Mouse (Mus musculus): ENCODE measurements around the gene Grrp1.

The Grrp1 gene

DNA sequence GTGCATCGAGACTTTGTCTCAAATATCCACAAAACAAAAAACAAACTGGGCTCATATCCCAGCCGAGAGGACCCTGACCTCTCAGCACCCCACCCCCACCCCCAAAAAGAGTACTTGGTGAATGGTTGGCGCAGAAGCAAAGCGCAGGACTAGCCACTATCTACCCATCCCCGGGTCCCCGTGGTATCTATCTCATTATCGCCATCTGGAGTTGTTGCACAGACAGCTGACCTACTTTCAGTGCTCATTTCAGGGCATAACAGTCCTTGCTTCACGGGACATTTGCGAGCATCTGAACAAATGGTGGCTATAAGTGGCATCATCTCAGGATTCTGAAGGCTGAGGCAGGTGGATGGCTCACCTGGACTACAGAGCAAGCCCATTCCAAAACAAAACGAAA, 15.2 kb downstream of the Grrp1 start:
- no peak for DNase-seq

DNA sequence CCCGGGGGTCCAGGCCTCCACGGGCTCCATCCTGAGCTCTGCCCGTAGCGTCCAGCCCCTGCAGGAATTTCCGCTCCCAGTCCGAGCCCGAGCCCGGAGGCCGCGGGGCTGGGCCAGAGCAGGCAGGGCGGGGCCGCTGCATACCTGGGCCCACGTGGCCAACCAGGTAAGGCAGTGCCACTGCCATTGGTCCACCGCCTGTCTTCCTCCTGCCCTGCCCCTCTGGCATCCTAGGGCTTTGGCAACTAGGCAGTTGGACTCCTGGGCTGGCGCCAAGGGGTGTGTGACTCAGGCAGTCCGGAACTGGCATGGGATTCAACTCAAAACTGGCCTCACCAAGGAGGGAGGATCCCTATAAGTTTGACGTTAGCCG, 15.6 kb downstream of the Grrp1 start, which contains the start of gene Cnksr1:
Cnksr1 (minus strand) TSS at position 121 of the 373 bp plus-strand sequence.
- peak; percentile 93 for DNase-seq

DNA sequence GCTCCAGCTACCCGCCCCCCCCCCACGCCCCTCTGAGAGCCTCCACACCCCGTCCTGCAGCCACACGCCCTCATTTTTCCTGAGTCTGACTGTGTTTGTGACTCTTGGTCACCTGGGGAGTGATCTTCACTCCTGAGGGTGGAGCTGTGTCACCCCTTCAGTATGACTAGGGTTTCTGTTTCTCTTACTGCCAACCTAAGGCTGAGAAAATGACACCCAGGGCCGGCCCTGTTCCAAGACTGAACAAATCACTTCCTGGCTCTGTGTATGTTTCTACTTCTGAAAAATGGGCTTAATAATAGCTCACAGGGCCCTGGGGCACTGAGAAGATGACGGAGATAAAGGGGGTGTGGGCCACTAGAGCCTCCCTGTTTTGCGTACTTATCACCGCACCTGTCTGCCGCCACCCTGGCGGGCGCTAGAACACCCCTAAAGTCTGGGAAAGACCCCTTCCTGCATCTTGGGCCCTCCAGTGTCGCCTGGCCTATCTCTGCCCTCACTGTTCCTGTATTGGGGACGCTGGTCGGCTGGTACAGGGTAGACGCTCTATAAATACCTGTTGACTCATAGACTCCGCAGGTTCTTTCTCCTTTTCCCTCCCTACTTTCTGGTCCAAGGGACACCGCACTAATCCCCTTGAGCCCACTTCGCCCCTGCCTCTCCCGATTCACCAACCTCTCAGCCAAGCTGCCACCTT, 16.2 kb downstream of the Grrp1 start:
- peak; percentile 36 for DNase-seq

DNA sequence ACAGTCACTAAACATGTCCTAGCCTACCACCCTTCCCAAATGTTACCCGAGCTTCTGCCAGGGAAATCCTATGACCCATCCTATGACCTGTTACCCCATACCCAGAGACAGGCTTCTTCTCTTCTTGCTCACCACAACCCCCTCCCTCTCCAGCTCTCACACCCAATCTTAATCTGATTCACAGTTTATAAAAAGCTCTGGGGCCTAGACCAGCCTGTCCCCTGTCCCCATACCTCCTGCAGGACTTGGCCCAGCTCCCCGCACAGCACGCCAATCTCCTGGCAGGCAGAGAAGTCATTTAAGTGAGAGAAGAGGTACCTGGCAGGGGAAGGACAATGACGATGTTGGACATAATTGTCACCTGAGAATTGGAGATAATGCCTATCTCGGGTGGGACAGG, 19.0 kb downstream of the Grrp1 start:
- no peak for DNase-seq

DNA sequence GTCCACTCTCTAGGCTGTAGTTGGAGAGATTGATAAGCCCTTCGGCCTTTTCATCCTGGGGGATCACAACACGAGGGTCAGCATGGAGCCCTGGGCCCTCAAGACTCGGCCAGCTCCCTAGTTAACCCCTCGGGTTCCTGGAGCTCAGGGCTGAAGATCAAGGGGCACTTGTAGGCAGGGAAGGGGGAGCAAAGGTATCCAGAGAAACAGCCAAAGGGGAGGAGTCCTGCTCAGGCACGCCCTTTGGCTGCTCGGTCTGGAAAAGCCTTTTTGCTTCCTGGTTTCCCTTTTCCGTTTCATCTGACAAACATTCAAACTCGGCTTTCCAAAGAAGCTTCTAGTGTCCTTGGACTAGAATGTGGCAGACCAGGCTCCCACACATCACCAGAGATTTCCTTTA, 23.5 kb downstream of the Grrp1 start:
- DNase-seq: peak; percentile 42

DNA sequence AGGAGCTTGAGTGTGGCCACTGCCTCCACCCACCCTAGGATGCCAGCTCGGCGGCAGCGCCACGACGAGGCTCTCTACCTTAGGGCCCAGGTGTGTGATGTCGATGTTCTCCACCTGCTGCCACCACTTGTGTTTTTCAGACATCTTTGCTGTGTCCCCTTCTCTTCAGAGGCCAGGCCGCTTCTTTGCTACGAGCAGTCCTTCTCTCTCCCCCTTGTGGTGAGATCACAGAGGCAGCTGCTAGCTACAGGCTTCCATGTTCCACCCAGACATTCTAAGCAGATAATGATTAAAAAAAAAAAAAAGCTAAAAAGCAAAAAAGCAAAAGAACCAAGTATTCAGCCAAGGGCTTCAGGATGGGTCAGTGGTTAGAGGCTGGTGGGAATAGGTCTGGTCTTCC, 26.7 kb downstream of the Grrp1 start, which contains the start of gene Catsper4:
Catsper4 (minus strand) TSS at position 190 of the 400 bp plus-strand sequence.
- DNase-seq: no peak

DNA sequence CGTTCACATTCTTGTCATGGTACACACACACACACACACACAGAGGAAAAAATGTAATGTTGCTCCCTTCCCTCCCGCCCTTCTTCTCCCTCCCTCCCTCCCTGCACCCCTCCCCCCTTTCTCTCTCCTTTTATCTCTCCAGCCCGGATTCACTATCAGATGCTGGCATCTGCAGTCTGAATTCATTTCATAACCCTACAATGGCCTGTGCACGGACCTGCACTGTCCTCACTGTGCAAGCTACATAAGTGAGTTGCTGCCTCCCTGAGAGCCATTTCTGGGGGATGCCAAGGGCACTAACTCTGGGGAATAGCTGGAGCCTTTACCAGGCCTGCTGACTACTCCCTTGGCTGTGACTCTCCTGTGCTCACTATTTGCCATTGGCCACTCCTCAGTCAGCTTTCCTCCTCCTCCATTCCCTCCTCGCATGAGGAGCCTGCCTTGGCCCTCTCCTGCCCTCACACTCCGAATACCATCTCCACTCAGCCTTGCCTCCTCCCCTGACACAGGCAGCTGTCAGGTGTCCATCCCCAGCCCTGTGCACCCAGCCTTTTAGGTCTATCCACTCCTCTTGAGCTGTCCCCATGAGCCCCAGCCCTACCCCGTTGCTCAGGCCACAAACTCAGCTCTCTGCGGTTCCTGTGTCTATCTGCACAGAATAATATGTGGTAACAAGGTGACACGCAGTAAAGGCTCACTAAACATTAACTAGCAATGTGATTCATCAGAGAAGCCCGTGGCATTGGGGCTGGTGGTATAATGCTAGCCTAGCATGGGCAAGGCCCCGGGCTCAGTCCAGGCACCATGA, 30.9 kb downstream of the Grrp1 start:
- DNase-seq: peak; percentile 56

DNA sequence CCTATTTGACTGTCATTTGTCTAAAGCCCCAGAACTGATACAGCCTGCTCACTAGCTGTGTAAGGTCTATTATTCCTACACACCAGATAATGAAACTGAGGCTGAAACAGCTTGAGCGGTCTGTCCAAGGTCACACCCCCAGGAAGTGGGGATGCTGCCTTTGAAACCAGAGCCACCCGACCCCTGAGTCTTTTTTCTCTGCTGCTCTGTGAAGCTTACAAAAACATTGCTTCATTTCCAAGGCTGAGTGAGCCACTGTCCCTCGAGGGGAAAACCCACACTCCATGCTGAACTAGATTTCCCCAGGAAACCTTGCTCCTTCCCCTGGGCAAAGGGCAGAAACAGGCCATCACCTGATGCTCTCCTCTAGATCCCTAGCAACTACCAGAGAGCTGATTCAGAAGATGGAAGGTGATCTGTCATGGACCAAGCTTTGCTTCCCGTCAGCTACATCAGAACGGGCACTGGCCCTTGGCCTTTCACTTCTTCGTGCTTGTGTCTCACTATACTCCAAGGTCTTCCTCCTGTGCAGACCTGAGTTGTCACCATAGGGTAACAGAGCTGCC, 47.3 kb downstream of the Grrp1 start:
- no peak for DNase-seq

DNA sequence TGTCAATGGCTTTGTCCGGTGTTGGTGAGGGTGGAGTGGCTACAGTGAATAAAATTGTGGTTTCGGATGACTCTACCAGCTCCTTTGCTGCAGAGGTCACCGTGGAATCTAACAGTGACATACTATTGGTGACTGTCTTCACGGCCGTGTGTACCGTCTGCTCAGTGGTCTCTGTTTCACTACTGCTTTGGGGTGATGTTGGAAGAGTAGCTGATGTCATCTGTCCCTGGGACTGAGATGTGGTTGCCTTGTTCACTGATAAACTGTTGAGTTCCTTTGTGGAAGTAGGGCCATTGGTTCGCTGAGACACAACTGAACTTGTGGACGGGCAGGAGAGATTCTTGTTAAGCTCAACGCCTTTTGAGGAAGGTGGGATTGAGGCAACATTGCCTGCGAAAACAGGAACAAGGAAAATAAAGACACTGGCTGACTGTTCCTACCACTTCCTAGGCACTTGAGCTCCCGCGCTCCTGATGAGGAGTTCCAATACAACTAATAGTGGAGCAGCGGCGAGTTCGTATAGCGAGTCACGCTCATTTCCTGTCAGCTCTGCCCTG, 50.5 kb downstream of the Grrp1 start:
- DNase-seq: no peak

DNA sequence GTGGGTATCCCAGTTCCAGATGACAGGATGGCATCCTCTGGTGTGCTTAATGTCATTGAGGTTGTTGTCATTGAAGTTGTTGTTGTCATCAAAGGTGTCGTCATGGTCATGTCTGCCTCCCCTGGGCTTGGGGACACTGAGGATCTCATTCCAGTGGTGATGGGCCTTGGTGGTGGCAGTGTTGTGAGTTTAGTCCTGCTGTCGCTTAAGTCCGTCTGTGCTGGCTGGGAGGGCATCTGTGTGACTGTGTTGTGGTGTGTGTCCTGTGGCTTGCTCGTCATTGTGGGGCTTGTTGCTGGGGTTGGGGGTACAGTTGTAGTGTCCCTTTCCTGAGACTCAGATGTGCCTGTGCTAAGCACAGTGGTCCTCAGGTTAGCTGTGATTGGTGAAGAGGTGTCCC, 51.0 kb downstream of the Grrp1 start, which contains the start of gene Gm7534:
Gm7534 (minus strand) TSS at position 101 of the 400 bp plus-strand sequence.
- no peak for DNase-seq

All from kidney, adult 18-20 months (tissue).